Mouse (Mus musculus): ENCODE measurements around the gene Npas2.

DNA sequence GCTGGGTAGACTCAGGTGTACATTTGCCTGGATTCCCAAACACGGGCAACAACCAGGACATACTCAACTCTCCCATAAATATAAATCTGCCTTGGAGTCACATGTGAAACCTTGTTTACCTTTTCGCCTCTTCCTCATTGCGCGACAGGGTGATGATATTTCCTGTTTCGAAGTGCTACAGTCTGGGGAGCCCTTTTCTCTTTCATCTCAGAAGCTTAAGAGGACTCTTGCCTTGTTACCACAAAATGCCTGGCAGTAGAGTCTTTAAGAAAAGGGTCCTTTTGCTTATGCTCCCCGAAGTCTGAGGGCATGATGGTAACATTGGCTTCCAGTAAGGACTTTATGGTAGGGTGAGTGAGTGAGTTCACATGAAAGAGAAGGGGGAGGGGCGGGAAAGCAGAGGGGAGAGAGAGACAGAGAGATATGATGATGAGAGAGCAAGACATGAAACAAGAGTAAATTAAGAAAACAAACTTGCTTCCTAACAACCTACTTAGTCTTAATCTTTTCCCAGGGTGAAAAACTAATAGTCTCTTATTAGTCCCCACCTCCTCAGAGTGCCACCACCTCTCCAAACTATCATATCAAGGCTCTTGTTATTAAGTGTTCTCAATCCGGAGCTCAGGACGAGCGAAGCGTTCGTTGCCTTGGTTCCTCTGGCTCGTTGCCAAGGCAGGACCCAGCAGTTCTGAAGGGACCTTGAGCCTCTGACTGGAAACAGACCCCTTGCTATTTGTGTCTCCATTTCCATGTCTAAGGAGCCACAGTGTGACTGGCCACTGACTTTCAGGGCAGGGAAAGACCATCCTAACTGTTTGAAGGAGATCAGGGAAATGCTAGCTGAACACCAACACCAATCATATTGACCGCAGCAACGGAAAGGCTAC, 87.7 kb downstream of the Npas2 start:
- TF ChIP-seq CTCF (IDR thresholded peaks at IDR 0.05; ENCODE audit: low read depth, low read length) (no peak), GATA1 (IDR thresholded peaks at IDR 0.05; ENCODE audit: borderline replicate concordance, low read length) (no peak)

Data from G1E (cell line).